Mouse (Mus musculus): Measurements from ENCODE around the gene Ccnd3. TPM values are rescaled to one million over a fixed set of nuclear protein-coding genes. Genes with fewer than 3 reads are reported as not detected.

Gene Ccnd3
- polyA plus RNA-seq, 1 experiment: 580 TPM

DNA sequence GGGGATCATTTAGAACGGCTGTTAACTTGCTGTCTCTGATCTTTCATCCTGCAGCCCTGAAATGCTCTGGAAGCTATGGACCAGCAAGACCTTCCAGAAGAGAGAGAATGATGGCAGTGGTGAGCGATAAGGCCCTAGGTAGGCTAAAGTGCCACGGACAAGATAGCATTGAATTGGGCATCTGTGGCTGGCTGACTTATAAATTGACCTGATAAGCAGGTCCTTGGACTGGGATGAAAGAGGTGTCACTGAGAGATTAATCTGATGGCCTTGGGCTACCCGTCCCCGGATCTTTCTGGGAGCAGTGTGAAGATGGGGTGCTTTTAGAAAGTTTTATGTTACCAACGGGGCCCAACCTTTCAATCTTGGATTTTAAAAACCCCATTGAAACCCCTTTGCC, 73.8 kb downstream of the Ccnd3 start:
- peak; percentile 78 for TF ChIP-seq GATA1 (IDR thresholded peaks at IDR 0.05; ENCODE audit: low read length)

DNA sequence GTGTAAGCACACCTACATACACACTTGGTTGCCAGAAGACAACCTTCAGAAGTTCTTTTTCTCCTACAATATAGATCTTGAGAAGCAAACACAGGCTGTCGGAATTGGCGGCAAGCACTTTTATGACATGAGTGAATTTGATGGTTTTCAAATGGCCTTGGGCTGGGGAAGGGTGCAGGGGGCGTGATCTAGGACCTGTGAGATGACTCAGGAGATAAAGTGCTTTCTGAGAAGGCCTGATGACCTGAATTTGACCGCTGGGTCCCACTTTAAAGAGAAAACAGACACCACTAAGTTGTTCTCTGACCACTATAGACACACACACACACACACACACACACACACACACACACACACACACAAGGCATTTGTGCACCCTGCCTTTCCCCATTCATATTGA, 76.1 kb downstream of the Ccnd3 start:
- no peak for TF ChIP-seq GATA1 (IDR thresholded peaks at IDR 0.05; ENCODE audit: low read length)

DNA sequence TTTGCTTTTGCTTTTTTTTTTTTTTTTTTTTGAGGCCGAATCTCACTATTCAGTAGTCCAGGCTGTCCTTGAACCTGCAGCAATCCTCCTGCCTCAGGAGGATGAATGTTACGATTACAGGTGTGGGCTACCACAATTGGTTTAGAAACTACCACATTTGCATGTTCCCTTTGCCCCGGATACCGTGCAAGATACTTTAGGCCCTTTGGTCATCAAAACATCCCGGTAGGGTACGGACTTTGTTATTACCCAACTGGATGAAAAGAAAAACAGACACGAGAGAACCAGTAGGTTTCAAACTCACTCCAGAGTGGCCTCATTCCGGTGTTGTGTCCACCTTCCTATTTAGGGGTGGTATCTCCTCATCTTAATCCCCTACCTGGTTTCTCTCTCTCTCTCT, 83.7 kb downstream of the Ccnd3 start:
- no peak for TF ChIP-seq GATA1 (IDR thresholded peaks at IDR 0.05; ENCODE audit: low read length)

GRCm38 (mm10) chr17:47591073-47591472, 86.2 kb downstream of the Ccnd3 start:
- no peak for TF ChIP-seq GATA1 (IDR thresholded peaks at IDR 0.05; ENCODE audit: low read length)

DNA sequence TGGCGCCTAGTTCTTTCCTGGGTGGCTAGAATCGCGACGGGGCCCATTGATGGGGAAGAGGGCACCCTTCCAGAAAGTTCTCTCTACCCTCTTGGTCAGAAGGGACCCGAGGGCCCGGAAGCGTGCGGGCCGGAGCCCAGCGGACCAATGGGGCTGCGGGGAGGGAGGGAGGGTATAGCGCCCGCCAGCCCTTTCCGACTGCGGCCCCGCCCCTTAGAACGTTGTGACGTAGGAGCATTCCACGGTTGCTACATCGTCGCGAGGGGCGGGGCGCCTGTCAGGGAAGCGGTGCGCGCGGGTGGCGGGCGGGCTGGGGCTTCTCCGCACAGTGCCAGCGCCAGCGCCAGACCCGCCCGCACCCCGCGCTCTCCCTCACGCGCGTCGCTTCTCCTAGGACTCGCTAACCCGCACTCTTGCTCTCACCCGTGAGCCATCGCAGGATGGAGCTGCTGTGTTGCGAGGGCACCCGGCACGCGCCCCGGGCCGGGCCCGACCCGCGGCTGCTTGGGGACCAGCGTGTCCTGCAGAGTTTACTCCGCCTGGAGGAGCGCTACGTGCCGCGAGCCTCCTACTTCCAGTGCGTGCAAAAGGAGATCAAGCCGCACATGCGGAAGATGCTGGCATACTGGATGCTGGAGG, 88.5 kb downstream of the Ccnd3 start:
- no peak for TF ChIP-seq GATA1 (IDR thresholded peaks at IDR 0.05; ENCODE audit: low read length)

DNA sequence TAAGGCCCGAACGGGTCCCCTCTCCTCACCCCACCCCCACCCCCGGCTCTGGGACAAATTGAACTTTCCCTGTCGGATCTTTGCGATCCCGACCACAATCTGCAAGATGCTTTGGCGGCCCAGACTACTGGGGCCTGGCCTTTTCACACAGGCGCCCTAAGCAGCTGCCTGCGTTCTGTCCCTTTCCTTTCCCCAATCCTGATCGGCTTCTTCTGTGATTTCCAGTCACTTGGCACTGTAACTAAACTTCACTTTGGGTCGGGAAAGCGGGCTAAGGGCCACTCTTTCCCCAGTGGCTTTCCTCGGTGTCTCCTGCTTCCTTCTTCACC, 89.0 kb downstream of the Ccnd3 start:
- TF ChIP-seq GATA1 (IDR thresholded peaks at IDR 0.05; ENCODE audit: low read length): no peak

DNA sequence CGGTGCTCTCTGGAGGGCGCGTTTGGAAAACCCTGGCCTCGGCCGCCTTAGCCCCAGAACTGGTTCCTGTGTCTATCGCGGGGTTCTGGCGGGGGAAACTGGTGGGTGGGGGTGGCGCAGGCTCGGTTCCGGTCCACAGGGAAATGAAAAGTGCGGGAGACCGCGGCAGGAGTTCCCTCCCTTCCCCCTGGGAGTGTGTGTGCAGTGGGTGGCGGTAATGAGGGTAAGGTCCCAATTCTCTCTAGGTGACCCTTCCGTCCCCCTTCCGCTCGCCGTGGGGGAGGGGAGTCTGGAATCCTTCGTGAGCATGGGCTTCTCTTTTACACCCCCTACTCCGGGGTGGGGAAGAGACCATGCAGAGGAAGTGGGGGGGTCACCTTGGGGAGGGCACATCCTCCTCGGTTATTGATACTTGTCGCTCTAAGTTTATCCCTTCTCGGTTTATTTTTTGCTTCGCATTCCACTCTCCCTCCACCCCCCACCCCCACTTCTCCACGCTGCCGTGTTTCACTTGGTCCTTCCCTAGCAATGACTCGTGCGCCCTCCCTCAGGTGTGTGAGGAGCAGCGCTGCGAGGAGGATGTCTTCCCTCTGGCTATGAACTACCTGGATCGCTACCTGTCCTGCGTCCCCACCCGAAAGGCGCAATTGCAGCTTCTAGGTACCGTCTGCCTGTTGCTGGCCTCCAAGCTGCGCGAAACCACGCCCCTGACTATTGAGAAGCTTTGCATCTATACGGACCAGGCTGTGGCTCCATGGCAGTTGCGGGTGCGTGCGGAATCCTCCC, 89.5 kb downstream of the Ccnd3 start:
- no peak for TF ChIP-seq GATA1 (IDR thresholded peaks at IDR 0.05; ENCODE audit: low read length)

DNA sequence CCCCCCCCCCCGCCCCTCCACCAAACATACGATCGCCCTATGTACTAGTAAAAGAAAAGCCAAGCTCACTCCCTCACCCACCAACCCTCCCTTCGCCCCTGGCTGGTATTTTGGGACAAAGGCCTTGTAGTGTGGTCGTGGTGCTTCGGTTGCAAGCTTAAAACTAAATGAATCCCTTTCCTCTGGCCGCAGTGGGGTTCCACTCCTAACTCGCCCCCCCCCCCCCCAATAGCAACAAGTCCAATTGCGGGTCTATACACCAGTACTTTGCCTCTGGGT, 90.1 kb downstream of the Ccnd3 start:
- no peak for TF ChIP-seq GATA1 (IDR thresholded peaks at IDR 0.05; ENCODE audit: low read length)

GRCm38 (mm10) chr17:47595248-47596161, 90.7 kb downstream of the Ccnd3 start:
- no peak for TF ChIP-seq GATA1 (IDR thresholded peaks at IDR 0.05; ENCODE audit: low read length)

DNA sequence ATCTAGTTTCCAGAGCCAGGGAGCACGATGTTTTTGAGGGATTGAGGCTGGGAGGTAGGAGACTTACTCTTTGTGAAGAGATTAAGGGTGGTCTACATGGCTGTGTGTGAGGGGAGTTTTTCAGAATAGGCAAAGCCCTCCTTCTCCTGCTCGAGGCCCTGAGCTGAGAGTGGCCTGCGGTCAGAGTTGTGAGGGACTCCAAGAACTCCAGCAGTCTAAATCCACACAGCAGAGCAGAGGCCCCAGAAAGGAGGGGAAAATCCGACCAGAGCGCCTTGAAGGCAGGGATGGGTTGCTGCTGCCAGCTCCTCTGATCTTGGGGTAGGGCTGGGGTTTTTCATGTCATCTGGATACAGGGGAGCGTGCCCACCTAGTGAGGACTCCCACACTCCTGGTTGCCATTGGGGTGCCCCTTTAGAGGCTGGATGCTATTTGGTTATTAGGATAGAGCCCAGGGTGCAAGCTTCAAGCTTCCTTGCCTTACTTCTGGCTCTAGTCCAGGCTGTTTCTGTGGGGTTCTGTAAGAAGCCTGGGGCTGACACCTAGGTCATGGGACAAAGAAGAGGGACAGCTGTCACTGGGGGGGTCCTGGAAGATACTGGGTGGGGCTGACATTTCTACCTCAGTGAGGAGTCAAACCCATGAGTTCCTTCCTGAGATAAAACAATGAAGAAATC, 91.4 kb downstream of the Ccnd3 start:
- TF ChIP-seq GATA1 (IDR thresholded peaks at IDR 0.05; ENCODE audit: low read length): no peak

DNA sequence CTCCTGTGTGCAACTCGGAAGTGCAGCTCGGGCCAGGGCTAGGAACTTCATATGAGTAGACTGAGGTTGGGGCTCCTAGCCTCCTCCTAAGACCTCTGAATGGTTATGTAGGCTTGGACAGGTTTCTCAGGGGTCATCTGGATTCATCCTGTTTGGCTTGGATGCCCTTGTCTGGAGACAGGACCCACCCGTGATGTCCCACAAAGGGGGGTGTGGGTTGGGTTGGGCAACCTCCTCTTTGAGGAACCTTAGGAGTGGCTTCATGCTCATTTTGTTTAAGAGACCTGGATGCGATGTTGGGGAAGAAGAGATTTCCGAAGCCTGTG, 92.0 kb downstream of the Ccnd3 start:
- TF ChIP-seq GATA1 (IDR thresholded peaks at IDR 0.05; ENCODE audit: low read length): no peak

- TF ChIP-seq GATA1 (IDR thresholded peaks at IDR 0.05; ENCODE audit: low read length): no peak
These were observed 92.4 kb downstream of the Ccnd3 start for GRCm38 (mm10) chr17:47597261-47597660.

DNA sequence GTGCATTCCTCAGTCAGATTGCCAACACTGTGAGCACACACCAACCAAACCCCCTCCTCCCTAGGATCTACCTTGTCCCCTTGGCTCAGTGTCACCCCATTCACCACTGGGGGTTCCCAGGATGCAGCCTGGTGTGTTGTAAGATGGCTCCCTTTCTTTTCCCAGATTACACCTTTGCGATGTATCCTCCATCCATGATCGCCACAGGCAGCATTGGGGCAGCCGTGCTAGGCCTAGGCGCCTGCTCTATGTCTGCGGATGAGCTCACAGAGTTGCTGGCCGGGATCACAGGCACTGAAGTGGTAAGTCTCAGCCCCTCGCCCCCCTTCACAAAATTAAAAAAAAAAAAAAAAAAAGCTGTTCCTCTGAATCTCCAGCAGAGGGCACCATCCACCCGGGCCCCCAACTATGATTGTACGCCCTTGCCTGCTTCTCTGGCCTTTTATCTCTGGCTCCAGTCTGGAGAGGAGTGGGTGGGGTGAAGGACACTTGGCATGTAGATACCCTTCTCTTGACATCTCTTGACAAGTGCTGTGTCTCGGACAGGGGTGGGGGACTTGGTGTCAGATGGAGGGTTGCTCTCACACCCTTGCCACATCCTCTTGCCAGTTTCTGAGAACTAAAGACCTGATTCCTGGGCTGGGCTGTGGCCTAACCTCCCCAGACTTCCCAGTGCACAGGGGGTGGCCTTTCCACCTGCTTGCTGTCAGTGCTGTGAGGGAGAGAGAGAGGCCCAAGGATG, 93.2 kb downstream of the Ccnd3 start:
- no peak for TF ChIP-seq GATA1 (IDR thresholded peaks at IDR 0.05; ENCODE audit: low read length)

- TF ChIP-seq GATA1 (IDR thresholded peaks at IDR 0.05; ENCODE audit: low read length): no peak
These were observed 94.9 kb downstream of the Ccnd3 start for GRCm38 (mm10) chr17:47599511-47600297.

All from G1E-ER4 (cell line).